Mouse (Mus musculus): ENCODE data around the gene Frmd4a. TPM values are rescaled to one million over a fixed set of nuclear protein-coding genes. Genes with fewer than 3 reads are reported as not detected.
"Not testable (repeated sequence)": the region's sequence is repeated elsewhere in the genome, so short reads cannot be mapped to it uniquely, and the experiment has no call there.

The Frmd4a gene
- total RNA-seq, 4 experiments from 2014 or later: 16.0 to 23.6 (median 21.8) TPM

- DNase-seq (ENCODE audit: low spot score): peak; percentile 25
These were observed 178.5 kb downstream of the Frmd4a start for GRCm38 (mm10) chr2:4196041-4196440.

DNA sequence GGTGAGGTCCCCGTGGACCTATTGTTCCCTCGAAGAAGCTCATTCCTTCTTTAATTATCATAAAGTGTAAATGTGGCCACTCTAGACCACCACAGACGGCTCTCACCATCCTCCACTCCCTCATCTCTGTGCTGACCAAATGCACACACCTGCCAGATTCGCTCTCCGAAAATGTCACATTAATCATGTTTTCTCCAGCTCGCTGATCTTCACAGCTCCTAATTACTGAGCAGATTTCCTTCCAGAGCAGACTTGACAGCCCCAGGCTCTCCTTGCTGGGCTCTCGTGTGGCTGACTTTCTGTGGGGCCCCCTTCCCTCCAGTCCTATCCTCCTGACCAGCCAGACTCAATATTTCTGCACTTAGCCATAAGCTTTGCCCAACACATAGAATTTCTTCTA is 191.7 kb downstream of the Frmd4a start:
- no peak for DNase-seq (ENCODE audit: low spot score)

GRCm38 (mm10) chr2:4222497-4222828 is 204.9 kb downstream of the Frmd4a start:
- DNase-seq (ENCODE audit: low spot score): no peak

DNA sequence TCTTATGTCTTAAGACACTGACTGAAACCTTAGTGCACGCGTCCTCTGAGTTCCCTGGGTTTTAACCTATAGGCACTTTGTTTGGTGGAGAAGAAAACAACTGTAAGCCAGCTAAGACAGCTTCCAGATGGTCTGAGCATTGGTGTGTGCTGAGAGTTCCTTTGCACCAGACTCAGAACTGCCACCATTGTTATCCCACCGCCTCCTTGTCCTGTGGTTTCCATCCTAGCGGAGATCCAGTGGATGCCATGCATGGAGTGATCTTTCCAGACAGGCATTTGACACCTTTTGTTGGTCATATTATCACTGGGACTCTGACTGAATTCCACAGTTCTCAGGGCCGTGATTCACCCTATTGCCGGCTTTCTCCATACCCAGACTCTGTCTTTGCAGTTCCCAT is 205.8 kb downstream of the Frmd4a start:
- DNase-seq (ENCODE audit: low spot score): no peak

DNA sequence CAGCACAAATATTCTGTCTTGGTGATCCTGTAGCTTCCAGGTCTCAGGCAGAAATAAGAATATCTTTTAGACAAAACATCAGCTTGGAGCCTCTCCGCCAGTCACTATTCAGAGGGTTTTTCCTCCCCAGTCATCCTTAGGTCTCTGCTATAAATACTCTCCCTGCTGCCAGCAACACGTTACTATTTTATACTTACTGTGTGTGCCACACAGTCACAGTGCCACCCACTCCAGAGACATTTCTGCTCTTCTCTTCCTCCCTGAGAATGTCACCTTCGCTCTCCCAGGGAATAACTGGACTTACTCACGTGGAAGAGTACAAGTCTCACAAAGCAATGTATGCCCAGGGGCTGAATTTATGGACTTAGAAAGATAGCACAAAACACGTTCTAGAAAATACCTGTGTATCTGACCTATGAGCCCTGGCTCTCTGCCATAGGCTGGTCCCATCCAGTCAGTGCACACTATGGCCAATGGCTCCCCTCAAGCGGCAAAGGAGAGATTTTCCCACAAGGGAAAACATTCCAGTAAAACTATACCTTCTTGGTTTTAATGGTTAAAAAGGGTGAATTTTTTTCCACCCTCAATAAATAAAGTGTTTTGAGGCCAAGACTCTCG is 209.5 kb downstream of the Frmd4a start:
- no peak for DNase-seq (ENCODE audit: low spot score)

GRCm38 (mm10) chr2:4227563-4227962 is 210.0 kb downstream of the Frmd4a start:
- peak; percentile 49 for DNase-seq (ENCODE audit: low spot score)

GRCm38 (mm10) chr2:4228510-4228909 is 211.0 kb downstream of the Frmd4a start:
- DNase-seq (ENCODE audit: low spot score): no peak

DNA sequence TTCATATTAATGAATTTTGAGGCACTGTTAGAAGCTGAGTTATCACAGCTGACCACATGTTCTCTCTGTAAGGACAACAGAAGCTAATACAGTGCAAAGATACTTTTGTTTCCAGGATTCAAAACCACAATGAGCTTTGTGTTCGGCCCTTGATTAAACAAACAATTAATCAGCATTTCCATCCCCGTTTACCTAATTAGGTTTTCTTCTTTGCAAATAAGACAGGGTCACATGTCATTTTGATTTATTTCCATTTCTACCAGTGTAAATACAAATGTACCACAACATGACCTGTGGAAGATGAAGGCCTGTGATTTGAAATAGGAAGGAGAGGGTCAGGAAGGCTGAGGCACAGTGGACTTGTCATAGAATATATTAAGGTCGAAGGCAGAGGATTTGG is 214.8 kb downstream of the Frmd4a start:
- no peak for DNase-seq (ENCODE audit: low spot score)

DNA sequence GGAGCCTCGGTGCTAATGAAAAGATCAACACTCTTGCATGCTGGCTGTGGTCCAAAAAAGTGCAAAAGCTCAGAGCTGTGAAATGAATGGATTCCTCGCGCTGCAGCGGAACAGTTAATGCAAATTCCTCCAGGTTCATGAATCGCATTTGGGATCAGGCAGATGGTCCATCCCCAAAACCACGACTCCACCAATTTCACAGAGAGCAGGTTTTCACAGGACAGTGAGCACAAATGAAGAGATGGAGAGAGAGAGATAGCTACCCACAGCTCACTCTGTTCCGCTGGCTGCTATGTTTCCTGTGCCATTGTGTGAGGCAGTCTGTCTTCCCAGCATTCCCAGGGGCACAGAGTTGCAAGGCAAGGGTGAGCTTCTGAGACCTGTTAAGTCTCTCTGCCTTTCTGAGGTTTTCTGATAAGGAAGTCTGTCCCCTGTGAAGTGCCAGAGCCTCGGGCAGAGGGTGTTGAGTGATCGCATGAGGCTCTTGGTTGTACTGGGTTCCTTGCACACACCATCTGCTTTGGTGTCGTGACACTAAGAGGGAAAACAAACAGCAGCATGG is 215.3 kb downstream of the Frmd4a start:
- no peak for DNase-seq (ENCODE audit: low spot score)

- DNase-seq (ENCODE audit: low spot score): no peak
These were observed 220.2 kb downstream of the Frmd4a start for GRCm38 (mm10) chr2:4237686-4238085.

DNA sequence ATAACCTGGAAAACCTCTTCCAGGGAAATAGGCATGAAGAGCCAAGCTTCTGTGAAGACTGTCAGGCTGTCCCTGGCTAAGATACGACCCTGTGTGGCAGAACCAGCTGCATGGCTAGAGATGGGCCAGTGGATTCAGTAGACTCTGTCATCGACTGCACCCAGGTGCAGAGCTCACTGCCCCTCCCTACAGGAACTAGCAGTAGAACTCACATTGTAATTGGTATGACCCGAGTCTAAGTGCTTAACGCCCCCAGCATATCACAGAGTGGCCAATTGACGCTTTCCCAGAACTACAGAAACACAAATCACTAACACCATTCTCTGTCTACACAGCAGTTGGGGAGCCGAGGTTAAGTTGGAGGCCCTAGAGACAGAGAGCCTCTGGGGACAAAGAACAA is 232.2 kb downstream of the Frmd4a start:
- DNase-seq (ENCODE audit: low spot score): no peak

DNA sequence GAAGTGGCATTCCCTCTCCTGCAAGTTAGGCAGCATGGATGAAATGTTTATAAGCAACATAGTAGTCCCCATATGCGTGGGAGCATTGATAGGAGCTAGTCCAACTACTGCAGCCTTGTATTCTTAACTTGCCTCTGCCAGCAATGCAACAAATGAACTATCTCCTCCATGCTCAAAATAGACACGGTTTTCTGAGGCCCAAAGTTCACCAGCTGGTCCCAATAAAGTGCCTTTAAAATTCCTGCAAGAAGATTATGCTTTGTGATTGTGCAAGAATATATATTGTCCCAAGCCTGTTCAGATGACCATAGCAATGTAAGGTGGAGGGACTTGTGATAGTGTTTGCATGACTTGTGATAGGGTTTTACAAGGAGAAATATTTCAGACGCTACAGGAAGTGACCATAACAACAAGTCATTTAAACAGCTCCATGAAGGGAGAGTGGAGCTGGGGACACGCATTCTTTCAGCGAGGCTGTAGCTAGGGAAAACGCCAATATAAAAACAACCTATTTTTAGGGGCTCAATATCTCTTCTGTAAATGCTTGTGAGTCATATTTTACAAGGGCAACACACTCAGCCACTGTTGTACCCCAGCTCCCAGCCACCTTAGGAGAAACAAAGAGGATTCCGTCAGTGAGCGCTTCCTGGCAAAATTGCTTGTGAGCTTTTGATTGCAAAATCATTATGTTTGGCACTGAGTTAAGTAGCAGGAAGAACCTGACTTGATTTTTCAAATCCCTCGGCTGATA is 235.2 kb downstream of the Frmd4a start:
- peak; percentile 45 for DNase-seq (ENCODE audit: low spot score)

GRCm38 (mm10) chr2:4253348-4253747 is 235.8 kb downstream of the Frmd4a start:
- DNase-seq (ENCODE audit: low spot score): peak; percentile 47

- no peak for DNase-seq (ENCODE audit: low spot score)
These were observed 236.6 kb downstream of the Frmd4a start for GRCm38 (mm10) chr2:4254083-4254482.

DNA sequence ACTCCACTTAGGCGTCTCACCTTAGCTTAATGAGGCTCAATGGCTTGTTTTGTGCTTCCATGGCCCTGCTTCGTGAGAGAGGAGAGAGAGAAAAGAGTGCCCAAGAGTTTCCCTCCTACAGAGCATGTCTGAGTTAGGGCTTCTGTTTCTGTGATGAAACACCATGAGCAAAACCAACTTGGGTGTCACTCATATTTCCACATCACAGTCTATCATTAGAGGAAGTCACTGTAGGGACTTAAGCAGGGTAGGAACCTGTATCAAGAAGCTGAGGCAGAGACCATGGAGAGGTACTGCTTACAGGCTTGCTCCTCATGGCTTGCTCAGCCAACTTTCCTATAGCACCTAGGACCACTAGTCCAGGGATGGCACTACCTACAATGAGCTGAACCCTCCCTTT is 238.7 kb downstream of the Frmd4a start:
- DNase-seq (ENCODE audit: low spot score): no peak

GRCm38 (mm10) chr2:4257604-4258003 is 240.1 kb downstream of the Frmd4a start:
- no peak for DNase-seq (ENCODE audit: low spot score)

GRCm38 (mm10) chr2:4258803-4259202 is 241.3 kb downstream of the Frmd4a start:
- not testable (repeated sequence) for DNase-seq (ENCODE audit: low spot score)

DNA sequence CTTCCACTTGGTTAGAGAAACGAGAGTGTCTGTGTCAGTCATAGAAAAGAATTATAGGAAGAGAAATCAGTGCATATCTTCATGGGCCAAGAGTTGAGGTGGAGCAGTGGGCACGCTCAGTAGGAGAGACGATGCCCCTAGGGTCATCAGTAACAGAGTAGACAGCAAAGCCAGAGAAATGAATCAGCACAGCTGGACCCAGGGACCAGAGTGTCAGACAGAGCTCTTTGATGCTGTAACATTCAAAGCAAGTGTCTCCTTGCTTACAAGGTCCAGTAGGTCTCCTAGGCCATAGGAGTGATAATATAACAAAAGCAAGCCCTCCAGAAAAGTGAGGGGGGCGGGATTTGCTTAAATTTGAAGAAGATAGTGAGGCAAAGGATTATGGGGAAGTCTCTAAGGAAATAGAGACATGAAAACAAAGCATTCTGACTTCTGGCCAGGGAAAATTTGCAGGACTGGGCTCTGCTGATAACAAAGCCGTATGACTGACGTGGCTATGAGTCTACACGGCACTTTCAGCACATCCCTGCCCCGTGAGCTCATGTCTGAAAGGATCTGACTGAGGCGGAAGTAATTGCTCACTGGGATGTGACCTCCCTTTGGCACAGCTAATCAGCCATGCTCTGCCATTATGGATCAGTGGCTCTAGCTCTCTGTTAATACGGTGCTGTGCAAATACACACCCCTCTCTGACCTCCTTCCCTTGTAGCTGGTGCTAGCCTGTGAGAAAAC is 243.0 kb downstream of the Frmd4a start:
- peak; percentile 7 for DNase-seq (ENCODE audit: low spot score)

GRCm38 (mm10) chr2:4262667-4263066 is 245.2 kb downstream of the Frmd4a start:
- no peak for DNase-seq (ENCODE audit: low spot score)

DNA sequence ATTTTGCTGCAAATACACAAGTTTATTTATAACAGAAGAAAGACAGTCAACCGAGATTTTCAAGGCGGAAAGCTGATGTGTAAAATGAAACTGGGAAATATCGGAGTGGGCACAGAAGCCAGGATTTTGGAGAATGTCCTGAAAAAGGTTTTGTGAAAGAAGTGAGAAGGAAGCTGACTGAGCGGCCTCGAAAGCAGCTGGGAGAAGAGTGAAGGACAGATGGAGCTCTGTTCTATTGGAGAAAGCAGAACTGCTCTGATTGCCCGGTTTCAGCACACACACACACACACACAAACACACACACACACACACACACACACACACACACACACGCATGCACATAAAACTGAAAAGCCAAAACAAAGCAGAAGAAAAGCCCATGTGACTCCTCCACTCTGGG is 249.9 kb downstream of the Frmd4a start:
- no peak for DNase-seq (ENCODE audit: low spot score)

GRCm38 (mm10) chr2:4282777-4283176 is 265.3 kb downstream of the Frmd4a start:
- no peak for DNase-seq (ENCODE audit: low spot score)

DNA sequence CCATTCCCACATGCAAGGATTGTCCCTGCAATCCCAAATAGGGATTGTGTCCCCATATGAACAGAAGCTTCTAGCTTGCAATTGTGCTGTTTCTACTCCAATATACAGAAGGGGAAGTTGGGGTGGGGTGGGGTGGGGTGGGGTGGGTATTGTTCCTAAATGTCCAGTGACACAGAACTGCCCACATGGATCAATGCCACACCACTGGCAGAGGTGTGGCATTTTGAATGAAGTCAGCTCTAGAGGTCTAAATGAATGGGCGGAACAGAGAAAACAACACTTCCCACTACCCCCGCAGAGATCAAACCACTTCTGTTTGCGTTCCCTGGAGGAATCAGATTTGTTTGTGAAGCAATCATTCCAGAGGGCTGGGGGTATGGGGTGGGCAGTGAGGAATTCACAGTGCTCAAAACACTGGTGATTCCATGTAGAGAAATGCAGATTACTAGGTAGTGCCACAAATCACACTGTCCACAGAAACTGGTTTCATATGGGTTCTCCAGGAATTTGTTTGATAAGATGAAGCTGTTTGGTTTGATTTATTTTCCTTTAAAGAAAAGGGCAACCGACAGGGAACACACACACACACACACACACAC is 268.3 kb downstream of the Frmd4a start:
- DNase-seq (ENCODE audit: low spot score): no peak
